In the genomic region with DNA sequence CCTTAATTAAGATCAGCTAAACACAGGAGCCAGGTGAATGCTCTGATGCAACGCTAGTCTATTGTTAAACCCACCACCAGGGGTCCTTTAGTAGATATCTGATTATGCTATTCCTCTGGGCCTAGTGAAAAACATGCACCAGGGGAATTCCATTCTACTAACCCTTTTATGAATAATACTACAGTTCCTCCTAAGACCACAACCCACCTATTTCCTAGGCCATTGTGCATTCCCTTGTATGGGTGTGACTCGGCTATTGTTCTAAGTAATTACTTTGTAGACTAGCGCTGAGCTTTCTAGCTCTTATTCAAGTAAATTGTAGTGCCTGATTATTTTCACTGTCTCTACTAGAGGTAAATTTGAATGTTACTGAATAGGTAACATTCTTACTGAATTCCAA, we compare ENCODE assay signal across 14 mouse cellular contexts. TPM values are rescaled to one million over a fixed set of nuclear protein-coding genes. Genes with fewer than 3 reads are reported as not detected.
A peak's percentile ranks its signal among the peaks of the same experiment; 100 is the strongest.
DNase-seq lines count a peak whose midpoint lies in the region.
"Not testable (repeated sequence)": the region's sequence is repeated elsewhere in the genome, so short reads cannot be mapped to it uniquely, and the experiment has no call there.
"Had no signal": no experiment of that assay in that cellular context is flagged by ENCODE, and none has a peak within 500 bp of the region (broad histone marks: within the 10 kb centered on the region; RNA-seq: fewer than 3 reads in every experiment).

No protein-coding gene starts in this region.

- not testable (repeated sequence) for H3K27ac ChIP-seq in ES-E14 (ENCODE audit: insufficient read depth, low read depth, low read length, poor library complexity, severe bottlenecking)

- H3K9me3 ChIP-seq in ES-E14 (ENCODE audit: control insufficient read depth, insufficient read depth, low read depth, low read length): not testable (repeated sequence)

- H3K4me1 ChIP-seq in ES-E14 (ENCODE audit: control insufficient read depth in 2 of 2, insufficient read depth in 2 of 2, low read length in 2 of 2, poor library complexity in 1 of 2): not testable (repeated sequence)

- in situ Hi-C loops in ES-E14 (cut with MboI; ENCODE audit: low sequenced_read_pairs in 2 of 2, unreplicated experiment in 2 of 2): not testable (repeated sequence)

- H3K36me3 ChIP-seq in ES-E14 (ENCODE audit: control insufficient read depth, insufficient read depth, low read length, poor library complexity, severe bottlenecking): not testable (repeated sequence)

- DNase-seq in ES-CJ7 (ENCODE audit: low read depth, low spot score) (peak; percentile 60), ES-E14 (ENCODE audit: low read depth, low spot score) (peak; percentile 22), R1 (ENCODE audit: low read depth, low spot score) (peak; percentile 93), ZHBTc4 (ENCODE audit: low read depth, low spot score) (peak; percentile 73)

- H3K4me3 ChIP-seq in ES-E14 (ENCODE audit: insufficient read depth in 1 of 2, low read depth in 1 of 2, low read length in 2 of 2, poor library complexity in 1 of 2, severe bottlenecking in 1 of 2): not testable (repeated sequence)

- not testable (repeated sequence) for H3K9ac ChIP-seq in ES-E14 (ENCODE audit: insufficient read depth, low read depth, low read length, poor library complexity, severe bottlenecking)

RNA-seq across cellular contexts. Expression of gene Olfr1328, which starts 7.1 kb away (rescaled TPM):
- 0.11 TPM in 1 of 2 replicates, not detected in the other for total RNA-seq in ES-E14 (2012; rRNA removed)
- total RNA-seq: adrenal gland, adult 18-20 months; adrenal gland, adult 2 months; adrenal gland, adult 8-10 months; adrenal gland, postnatal 10 days; adrenal gland, postnatal 14 days; adrenal gland, postnatal 25 days; adrenal gland, postnatal 36 days; adrenal gland, postnatal 4 days; MEL had no signal

RNA-seq across cellular contexts. Expression of gene Olfr1329, which starts 14.1 kb away (rescaled TPM):
- not detected in 2 replicates for total RNA-seq in ES-E14 (2012; rRNA removed)
- total RNA-seq: adrenal gland, adult 18-20 months; adrenal gland, adult 2 months; adrenal gland, adult 8-10 months; adrenal gland, postnatal 10 days; adrenal gland, postnatal 14 days; adrenal gland, postnatal 25 days; adrenal gland, postnatal 36 days; adrenal gland, postnatal 4 days; MEL had no signal

RNA-seq across cellular contexts. Expression of gene Lao1, which starts 30.1 kb away (rescaled TPM):
- total RNA-seq in ES-E14 (2012; rRNA removed): not detected in 2 replicates
- total RNA-seq: adrenal gland, adult 18-20 months; adrenal gland, adult 8-10 months; adrenal gland, postnatal 25 days; adrenal gland, postnatal 4 days; G1E; MEL had no signal

RNA-seq across cellular contexts. Expression of gene Olfr1330, which starts 42.9 kb away (rescaled TPM):
- total RNA-seq in ES-E14 (2012; rRNA removed): not detected in 2 replicates
- total RNA-seq: adrenal gland, adult 18-20 months; adrenal gland, adult 2 months; adrenal gland, adult 8-10 months; adrenal gland, postnatal 10 days; adrenal gland, postnatal 14 days; adrenal gland, postnatal 25 days; adrenal gland, postnatal 36 days; adrenal gland, postnatal 4 days; MEL had no signal

Comparison
In these comparisons a context has a peak if more than half of its experiments do, and no peak if none do; other contexts are left out.
1. DNase-seq: peak in every context shown above with its lines; median percentile 93 in R1; 73 in ZHBTc4; 60 in ES-CJ7; 22 in ES-E14.